In the genomic region with DNA sequence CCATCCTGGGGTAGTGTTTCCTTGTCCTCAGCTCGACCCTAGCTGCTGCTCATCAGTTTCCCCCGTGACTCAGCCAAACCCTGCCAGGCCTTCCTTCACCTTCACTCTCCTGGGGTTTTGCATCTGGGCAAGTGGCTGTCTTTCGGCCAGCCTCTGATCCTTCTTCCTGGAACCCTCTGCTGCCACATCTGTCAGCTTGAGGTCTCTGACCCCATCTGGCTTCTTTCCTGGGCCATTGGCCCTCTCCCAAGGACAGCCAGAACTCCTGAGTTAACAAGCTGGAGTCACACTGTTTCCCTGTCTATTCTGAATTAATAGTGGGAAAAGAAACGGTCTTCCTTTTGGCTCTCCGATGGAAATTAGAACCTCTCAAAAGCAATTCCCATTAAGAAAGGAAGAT, we compare ENCODE assay signal across 10 mouse cellular contexts.
DNase-seq lines count a peak whose midpoint lies in the region; TF ChIP-seq lines count a peak whose summit lies in the region.
"Had no signal": no experiment of that assay in that cellular context is flagged by ENCODE, and none has a peak within 500 bp of the region (broad histone marks: within the 10 kb centered on the region; RNA-seq: fewer than 3 reads in every experiment).

No protein-coding gene starts in this region.

- WGBS in midbrain, embryonic 10.5 days, result 78% methylated on average over 5 of the region's 5 CpGs

- H3K27ac ChIP-seq in layer of hippocampus, adult 2 months, result no peak overlapping the region
- no peak overlapping the region for H3K27ac ChIP-seq in midbrain, embryonic 10.5 days (replicated peaks)
- H3K27ac ChIP-seq: forebrain, embryonic 10.5 days; hindbrain, embryonic 15.5 days had no signal

- H3K4me3 ChIP-seq in layer of hippocampus, adult 2 months, result no peak overlapping the region
- H3K4me3 ChIP-seq in midbrain, embryonic 10.5 days, result no peak overlapping the region
- H3K4me3 ChIP-seq: forebrain, embryonic 10.5 days; hindbrain, embryonic 15.5 days had no signal

- H3K27me3 ChIP-seq in midbrain, embryonic 10.5 days (ENCODE audit: low read depth, poor library complexity, severe bottlenecking), result no peaks in the 10 kb centered on the region
- H3K27me3 ChIP-seq: hindbrain, embryonic 15.5 days had no signal

- no peaks in the 10 kb centered on the region for H3K9me3 ChIP-seq in midbrain, embryonic 10.5 days (replicated peaks)
- H3K9me3 ChIP-seq: forebrain, embryonic 10.5 days; hindbrain, embryonic 15.5 days had no signal

- intact Hi-C loops in heart, postnatal 25 days (cut with DNase I), result no loop called here

- TF ChIP-seq CTCF in layer of hippocampus, adult 2 months (conservative IDR thresholded peaks at IDR 0.05), result no peak

- H3K36me3 ChIP-seq in midbrain, embryonic 10.5 days, result no peaks in the 10 kb centered on the region
- H3K36me3 ChIP-seq: forebrain, embryonic 10.5 days; hindbrain, embryonic 15.5 days had no signal

- no peaks in the 10 kb centered on the region for H3K4me1 ChIP-seq in midbrain, embryonic 10.5 days
- H3K4me1 ChIP-seq: hindbrain, embryonic 15.5 days had no signal

- DNase-seq in layer of hippocampus, postnatal 10 days (ENCODE audit: low spot score in 2 of 2), result peak; percentile 30 to 43
- no peak for DNase-seq in layer of hippocampus, adult 2 months (ENCODE audit: low spot score in 2 of 2)
- peak; percentile 84 for DNase-seq in adrenal gland, postnatal 36 days
- peak; percentile 65 for DNase-seq in heart, postnatal 25 days (ENCODE audit: low spot score)
- DNase-seq in ovary, adult 18-20 months (ENCODE audit: low spot score), result peak; percentile 6
- no peak for DNase-seq in thymus, postnatal 25 days
- no peak for DNase-seq in thymus, postnatal 36 days
- DNase-seq in midbrain, embryonic 10.5 days (ENCODE audit: low spot score), result no peak

Comparison
In these comparisons a context has a peak if more than half of its experiments do, and no peak if none do; other contexts are left out.
1. DNase-seq: peak in layer of hippocampus, postnatal 10 days (2 of 2), adrenal gland, postnatal 36 days (2 of 2), heart, postnatal 25 days (single experiment) and ovary, adult 18-20 months (single experiment); none in layer of hippocampus, adult 2 months (0 of 2), thymus, postnatal 25 days (single experiment), thymus, postnatal 36 days (0 of 2) and midbrain, embryonic 10.5 days (single experiment).